Mouse (Mus musculus) midbrain, embryonic 14.5 days (tissue): ENCODE measurements at regions not wholly inside any gene's neighbourhood (a gene's known extent, or its start where the extent isn't known, plus 50 kb on each side); places are given as distances from the start of the nearest gene placed in this dataset.
A peak's percentile ranks its signal among the peaks of the same experiment; 100 is the strongest.

Source experiments
- ATAC-seq: fragments of 200-750 bp; cut with Nextera tagmentation; 2 replicates; pipeline ENCODE4 v1.8.0; 2017; ENCODE audit warnings: moderate number of reproducible peaks, moderate library complexity; ENCODE audit not compliant: low FRiP score, low TSS enrichment
- DNase-seq: peaks from one replicate; pipeline ENCODE4 v3.0.0-alpha.2; 2015
- H3K27ac ChIP-seq: fragments of 300-500 bp; sonication (generic); replicated peaks from 2 replicates; pipeline ENCODE4 v1.5.1; 2014; ENCODE audit warnings: mild to moderate bottlenecking, low read depth, low read length, moderate library complexity
- H3K27me3 ChIP-seq: fragments of 300-500 bp; sonication (generic); 2 replicates; pipeline ENCODE4 v1.6.1; 2014; ENCODE audit warnings: low read length, control low read depth, mixed read lengths; ENCODE audit not compliant: control insufficient read depth, insufficient read depth
- H3K36me3 ChIP-seq: fragments of 300-500 bp; sonication (generic); 2 replicates; pipeline ENCODE4 v1.6.1; 2014; ENCODE audit warnings: low read length, control low read depth; ENCODE audit not compliant: control insufficient read depth, insufficient read depth
- H3K4me1 ChIP-seq: fragments of 300-500 bp; sonication (generic); 2 replicates; pipeline ENCODE4 v1.6.1; 2014; ENCODE audit warnings: mild to moderate bottlenecking, antibody characterized with exemption, low read length, control low read depth; ENCODE audit not compliant: control insufficient read depth, insufficient read depth
- H3K4me2 ChIP-seq: fragments of 300-500 bp; sonication (generic); 2 replicates; pipeline ENCODE4 v1.6.1; 2014; ENCODE audit warnings: mild to moderate bottlenecking, low read length, moderate library complexity
- H3K4me3 ChIP-seq: fragments of 300-500 bp; sonication (generic); replicated peaks from 2 replicates; pipeline ENCODE4 v1.5.1; 2014; ENCODE audit warnings: low read depth, low read length
- H3K9ac ChIP-seq: fragments of 300-500 bp; sonication (generic); replicated peaks from 2 replicates; pipeline ENCODE4 v1.6.1; 2014; ENCODE audit warnings: mild to moderate bottlenecking, low read length, moderate library complexity
- H3K9me3 ChIP-seq: fragments of 300-500 bp; sonication (generic); 2 replicates; pipeline ENCODE4 v1.6.1; 2016; ENCODE audit warnings: low read length, control low read depth, mixed read lengths; ENCODE audit not compliant: control insufficient read depth
- whole genome bisulfite sequencing: fragments of 180-500 bp; shearing (Covaris S2); extraction: QIAGEN DNeasy Blood & Tissue Kit; methylation state at CpG from one replicate; pipeline ENCODE4 v1.1.7; 2014; 5-methylcytosine and 5-hydroxymethylcytosine counted together

- H3K4me2 ChIP-seq: 0 out of 2 replicates have a peak overlapping the region, but pooled peaks have one; percentile 15
- DNase-seq (peak; percentile 80), ATAC-seq (peak; percentile 54)
- H3K4me3 ChIP-seq: no peak overlapping the region
- peaks cover 21% of the 10 kb centered on the region for H3K4me1 ChIP-seq
- H3K27me3 ChIP-seq: no peaks in the 10 kb centered on the region
- H3K9ac ChIP-seq: no peak overlapping the region; the same call in 1 of the 2 replicates
- WGBS: 5% methylated on average over 7 of the region's 7 CpGs
- no peaks in the 10 kb centered on the region for H3K36me3 ChIP-seq
- peak overlapping the region; percentile 9; the same call in 1 of the 2 replicates for H3K27ac ChIP-seq
- no peaks in the 10 kb centered on the region for H3K9me3 ChIP-seq
Measured at GRCm38 (mm10) chr17:15194894-15195461, 153.6 kb upstream of the Gm3448 start.

DNA sequence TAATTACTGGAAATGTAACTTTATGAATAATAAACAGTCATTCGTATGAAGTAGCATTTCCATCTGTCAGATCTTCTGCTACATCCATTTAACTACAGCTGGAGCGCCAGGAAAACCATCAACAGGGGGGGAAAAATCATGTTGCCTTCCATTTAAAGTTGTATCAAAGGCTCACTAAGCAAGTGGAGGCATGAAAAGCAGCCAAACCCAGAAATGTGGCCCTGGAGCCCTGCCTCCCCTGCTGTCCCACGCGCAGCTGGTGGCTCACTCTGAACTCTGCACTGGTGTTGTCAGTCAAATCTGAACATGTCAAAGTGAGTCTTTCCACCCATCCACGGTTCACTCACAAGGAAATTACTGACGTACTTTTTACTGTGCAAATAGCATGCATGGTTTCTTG is 152.5 kb upstream of the Gm3448 start:
- Histone ChIP-seq H3K4me2 (no peak overlapping the region), H3K9ac (no peak overlapping the region), H3K27ac (no peak overlapping the region), H3K9me3 (no peaks in the 10 kb centered on the region), H3K36me3 (no peaks in the 10 kb centered on the region), H3K27me3 (no peaks in the 10 kb centered on the region), H3K4me1 (peaks cover 16% of the 10 kb centered on the region), H3K4me3 (no peak overlapping the region)
- no peak for DNase-seq
- 44% methylated on average over 6 of the region's 6 CpGs for WGBS
- no peak for ATAC-seq

GRCm38 (mm10) chr17:15192840-15193239 is 151.5 kb upstream of the Gm3448 start:
- Histone ChIP-seq H3K27me3 (no peaks in the 10 kb centered on the region), H3K27ac (no peak overlapping the region), H3K4me3 (no peak overlapping the region), H3K9ac (no peak overlapping the region), H3K36me3 (no peaks in the 10 kb centered on the region), H3K4me2 (no peak overlapping the region), H3K4me1 (peaks cover 16% of the 10 kb centered on the region), H3K9me3 (no peaks in the 10 kb centered on the region)
- ATAC-seq (no peak), DNase-seq (no peak)
- 71% methylated on average over 7 of the region's 7 CpGs for WGBS

DNA sequence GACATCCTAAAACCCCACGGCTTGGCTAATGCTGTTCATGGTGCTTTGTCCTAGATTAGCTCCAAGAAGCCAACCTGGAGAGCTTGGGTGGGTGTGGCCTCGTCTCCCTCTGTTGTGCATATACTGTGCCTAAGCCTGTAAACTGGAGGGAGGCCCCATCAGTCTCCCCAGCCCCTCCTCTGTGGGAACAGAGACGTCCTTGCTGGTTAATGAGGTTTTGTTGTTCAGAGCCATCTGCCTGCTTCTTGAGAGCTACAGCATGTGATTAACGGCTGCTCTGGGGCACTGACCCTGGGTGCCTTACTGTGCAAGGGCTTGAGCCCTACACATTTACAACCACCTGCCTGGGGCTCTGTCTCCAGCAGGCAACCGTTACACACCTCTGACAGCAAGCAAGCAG is 143.9 kb upstream of the Gm3448 start:
- Histone ChIP-seq H3K4me3 (no peak overlapping the region), H3K4me1 (peaks cover 20% of the 10 kb centered on the region), H3K9ac (no peak overlapping the region), H3K27ac (no peak overlapping the region), H3K36me3 (no peaks in the 10 kb centered on the region), H3K27me3 (no peaks in the 10 kb centered on the region), H3K9me3 (no peaks in the 10 kb centered on the region), H3K4me2 (no peak overlapping the region)
- DNase-seq (peak; percentile 41), ATAC-seq (peak; percentile 48; the same call in 1 of the 2 replicates)
- WGBS: 9% methylated on average over 5 of the region's 5 CpGs

GRCm38 (mm10) chr17:15183800-15184199 is 142.5 kb upstream of the Gm3448 start:
- H3K9me3 ChIP-seq: no peaks in the 10 kb centered on the region
- DNase-seq: no peak
- H3K9ac ChIP-seq: no peak overlapping the region
- H3K27ac ChIP-seq: no peak overlapping the region
- no peaks in the 10 kb centered on the region for H3K27me3 ChIP-seq
- WGBS: 79% methylated on average over 6 of the region's 6 CpGs
- H3K4me3 ChIP-seq: no peak overlapping the region
- no peak for ATAC-seq
- no peak overlapping the region for H3K4me2 ChIP-seq
- peaks cover 30% of the 10 kb centered on the region for H3K4me1 ChIP-seq
- H3K36me3 ChIP-seq: no peaks in the 10 kb centered on the region

- Histone ChIP-seq H3K9ac (no peak overlapping the region), H3K27me3 (no peaks in the 10 kb centered on the region), H3K4me1 (peaks cover 30% of the 10 kb centered on the region), H3K36me3 (no peaks in the 10 kb centered on the region), H3K4me2 (no peak overlapping the region), H3K9me3 (no peaks in the 10 kb centered on the region), H3K27ac (no peak overlapping the region; the same call in 1 of the 2 replicates), H3K4me3 (no peak overlapping the region)
- 15% methylated on average over 4 of the region's 4 CpGs for WGBS
- DNase-seq (peak; percentile 68), ATAC-seq (0 out of 2 replicates have a peak, but pooled peaks have one; percentile 32)
Measured at GRCm38 (mm10) chr17:15182105-15182504, 140.8 kb upstream of the Gm3448 start.

DNA sequence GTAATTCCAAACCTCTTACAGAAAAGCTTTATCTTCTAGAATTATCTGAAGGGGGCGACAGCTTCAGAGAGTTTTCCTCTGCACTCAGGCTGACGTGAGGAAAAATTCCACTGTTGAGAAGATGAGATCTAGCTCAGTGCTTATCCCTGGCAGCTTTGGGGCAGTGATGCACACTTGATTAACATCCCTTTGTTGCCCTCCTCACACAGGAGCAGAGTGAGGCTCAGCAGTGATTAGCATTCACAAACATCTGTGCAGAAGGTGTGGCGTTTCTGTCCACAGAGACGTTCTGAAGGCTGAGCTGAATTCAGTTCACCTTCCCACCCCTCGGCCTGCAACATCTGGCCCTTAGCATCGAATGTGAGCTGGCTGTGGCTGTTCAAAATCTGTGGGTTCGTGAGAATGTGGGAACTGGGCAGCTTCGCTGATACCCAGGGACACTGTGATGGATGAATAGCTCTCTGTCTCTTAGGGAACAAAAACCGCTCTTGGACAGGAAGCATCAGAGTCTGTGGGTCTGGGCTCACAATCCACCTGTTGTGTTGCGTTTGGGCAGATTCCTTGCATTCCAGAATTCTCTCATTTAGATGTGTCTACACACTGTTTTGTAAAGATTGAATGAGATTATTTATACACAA is 139.0 kb upstream of the Gm3448 start:
- peak overlapping the region; percentile 38; the same call in 1 of the 2 replicates for H3K27ac ChIP-seq
- 16% methylated on average over 10 of the region's 10 CpGs for WGBS
- no peak overlapping the region for H3K9ac ChIP-seq
- no peak overlapping the region for H3K4me3 ChIP-seq
- no peaks in the 10 kb centered on the region for H3K9me3 ChIP-seq
- H3K4me1 ChIP-seq: peaks cover 28% of the 10 kb centered on the region
- H3K36me3 ChIP-seq: no peaks in the 10 kb centered on the region
- no peak overlapping the region for H3K4me2 ChIP-seq
- no peaks in the 10 kb centered on the region for H3K27me3 ChIP-seq
- DNase-seq: peak; percentile 43
- 0 out of 2 replicates have a peak, but pooled peaks have one; percentile 21 for ATAC-seq

DNA sequence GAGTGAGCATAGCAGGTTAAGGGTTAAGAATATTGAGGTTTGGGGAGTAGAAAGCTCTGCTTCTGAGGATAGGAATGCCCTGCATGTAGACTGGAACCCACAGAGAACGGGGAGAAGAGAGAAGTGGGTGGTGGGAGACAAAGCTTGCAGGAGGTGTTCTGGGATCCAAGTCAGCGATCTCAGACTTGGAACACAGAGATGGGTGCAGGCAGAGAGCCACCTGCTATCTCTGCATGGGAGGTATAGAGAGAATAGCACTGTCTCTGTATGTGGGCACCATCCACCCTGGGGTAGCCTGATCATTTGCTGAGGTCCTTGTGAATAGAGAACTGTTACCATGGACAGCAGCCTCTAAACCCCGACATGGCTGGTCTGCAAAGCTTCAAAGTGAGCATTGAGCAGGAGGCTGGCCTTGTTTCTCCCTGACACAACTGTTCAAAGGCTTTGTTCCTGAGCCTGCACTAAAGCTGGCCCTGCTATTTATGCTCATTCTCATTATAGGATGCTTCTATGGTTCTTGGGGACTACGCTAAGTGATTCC is 138.1 kb upstream of the Gm3448 start:
- no peaks in the 10 kb centered on the region for H3K36me3 ChIP-seq
- no peak overlapping the region for H3K27ac ChIP-seq
- peaks cover 24% of the 10 kb centered on the region for H3K4me1 ChIP-seq
- H3K9me3 ChIP-seq: no peaks in the 10 kb centered on the region
- H3K9ac ChIP-seq: no peak overlapping the region
- no peak overlapping the region for H3K4me3 ChIP-seq
- DNase-seq (no peak), ATAC-seq (no peak)
- no peaks in the 10 kb centered on the region for H3K27me3 ChIP-seq
- H3K4me2 ChIP-seq: no peak overlapping the region
- 54% methylated on average over 4 of the region's 4 CpGs for WGBS

GRCm38 (mm10) chr17:15177390-15177789 is 136.1 kb upstream of the Gm3448 start:
- H3K9me3 ChIP-seq: no peaks in the 10 kb centered on the region
- no peak overlapping the region for H3K9ac ChIP-seq
- H3K4me3 ChIP-seq: no peak overlapping the region
- no peaks in the 10 kb centered on the region for H3K27me3 ChIP-seq
- DNase-seq (no peak), ATAC-seq (no peak)
- WGBS: 86% methylated on average over 3 of the region's 3 CpGs
- no peaks in the 10 kb centered on the region for H3K36me3 ChIP-seq
- no peak overlapping the region for H3K27ac ChIP-seq
- peaks cover 22% of the 10 kb centered on the region for H3K4me1 ChIP-seq
- H3K4me2 ChIP-seq: no peak overlapping the region
